Mouse (Mus musculus) midbrain, embryonic 11.5 days (tissue): ENCODE results near the gene Rft1. TPM values are rescaled to one million over a fixed set of nuclear protein-coding genes. Genes with fewer than 3 reads are reported as not detected.

ENCODE experiments used
- ATAC-seq: fragments of 200-750 bp; cut with Nextera tagmentation; 2 replicates; pipeline ENCODE4 v1.8.0; 2017; ENCODE audit warnings: moderate TSS enrichment, moderate library complexity; ENCODE audit not compliant: low FRiP score
- DNase-seq: peaks from one replicate; pipeline ENCODE4 v3.0.0; 2015; ENCODE audit warnings: low spot score; ENCODE audit errors: missing footprints
- H3K27ac ChIP-seq: fragments of 300-500 bp; sonication (generic); 2 replicates; pipeline ENCODE4 v1.5.1; 2014; ENCODE audit warnings: low read depth, low read length
- H3K27me3 ChIP-seq: fragments of 300-500 bp; sonication (generic); 2 replicates; pipeline ENCODE4 v1.6.1; 2014; ENCODE audit warnings: mild to moderate bottlenecking, low read length, moderate library complexity, mixed read lengths; ENCODE audit not compliant: control insufficient read depth, insufficient read depth
- H3K36me3 ChIP-seq: fragments of 300-500 bp; sonication (generic); 2 replicates; pipeline ENCODE4 v1.6.1; 2014; ENCODE audit warnings: mild to moderate bottlenecking, low read length, moderate library complexity, mixed read lengths; ENCODE audit not compliant: control insufficient read depth, insufficient read depth
- H3K4me1 ChIP-seq: fragments of 300-500 bp; sonication (generic); 2 replicates; pipeline ENCODE4 v1.6.1; 2014; ENCODE audit warnings: low read length; ENCODE audit not compliant: control insufficient read depth, insufficient read depth
- H3K4me2 ChIP-seq: fragments of 300-500 bp; sonication (generic); 2 replicates; pipeline ENCODE4 v1.6.1; 2014; ENCODE audit warnings: mild to moderate bottlenecking, moderate library complexity
- H3K4me3 ChIP-seq: fragments of 300-500 bp; sonication (generic); 2 replicates; pipeline ENCODE4 v1.5.1; 2014; ENCODE audit warnings: low read depth, low read length
- H3K9ac ChIP-seq: fragments of 300-500 bp; sonication (generic); 2 replicates; pipeline ENCODE4 v1.6.1; 2014; ENCODE audit warnings: low read length
- H3K9me3 ChIP-seq: fragments of 300-500 bp; sonication (generic); 2 replicates; pipeline ENCODE4 v1.6.1; 2016; ENCODE audit warnings: low read length; ENCODE audit not compliant: control insufficient read depth
- WGBS: fragments of 180-500 bp; shearing (Covaris S2); extraction: QIAGEN DNeasy Blood & Tissue Kit; methylation state at CpG from one replicate; pipeline ENCODE4 v1.1.7; 2014; 5-methylcytosine and 5-hydroxymethylcytosine counted together
- polyA plus RNA-seq: library from polyadenylated mRNA; unstranded; fragments of >200 nt; fragmentation: Nextera tagmentation; extraction: Ambion mirVana; gene quantifications from 2 replicates; pipeline ENCODE4 v1.2.1, GENCODE M21; 2014

Rft1 gene
- polyA plus RNA-seq, 1 experiment from 2014 or later = 11.0 TPM

DNA sequence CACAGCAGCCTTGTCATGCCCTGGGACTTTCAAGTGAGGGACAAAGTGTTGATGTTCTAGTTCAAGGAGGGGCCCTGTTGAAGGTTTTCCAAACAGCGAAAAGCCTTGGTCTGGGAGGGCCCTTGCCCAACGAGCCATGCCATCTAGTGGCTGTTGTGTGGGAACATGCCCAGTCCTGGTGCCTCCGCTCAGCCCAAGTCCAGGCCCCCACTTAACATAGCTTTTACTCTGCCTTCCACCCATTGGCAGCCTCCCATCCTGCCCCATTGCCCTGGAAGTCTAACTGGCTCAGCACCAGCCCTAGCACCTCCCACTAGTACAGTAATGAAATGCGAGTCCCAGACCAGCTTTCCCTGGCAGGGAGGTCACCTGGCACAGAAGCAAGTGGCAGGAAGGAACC lies 3.2 kb upstream of the Rft1 start:
- no peaks in the 10 kb centered on the region for H3K27me3 ChIP-seq
- WGBS = 30% methylated on average over 4 of the region's 4 CpGs
- no peaks in the 10 kb centered on the region for H3K36me3 ChIP-seq
- ATAC-seq (no peak), DNase-seq (no peak)
- no peak overlapping the region for H3K9ac ChIP-seq
- H3K4me1 ChIP-seq = no peaks in the 10 kb centered on the region
- H3K4me2 ChIP-seq = no peak overlapping the region
- no peak overlapping the region for H3K4me3 ChIP-seq
- no peaks in the 10 kb centered on the region for H3K9me3 ChIP-seq
- no peak overlapping the region for H3K27ac ChIP-seq

- 46% methylated on average over 4 of the region's 4 CpGs for WGBS
- peak overlapping the region; percentile 98 for H3K9ac ChIP-seq
- H3K4me3 ChIP-seq = peak overlapping the region; percentile 84
- no peak overlapping the region; the same call in 1 of the 2 replicates for H3K27ac ChIP-seq
- no peaks in the 10 kb centered on the region for H3K27me3 ChIP-seq
- H3K36me3 ChIP-seq = no peaks in the 10 kb centered on the region
- ATAC-seq = no peak
- H3K9me3 ChIP-seq = no peaks in the 10 kb centered on the region
- no peaks in the 10 kb centered on the region for H3K4me1 ChIP-seq
- DNase-seq = peak; percentile 91
- H3K4me2 ChIP-seq = peak overlapping the region; percentile 54
These were observed 600 bp downstream of the Rft1 start for GRCm38 (mm10) chr14:30654691-30655228.

DNA sequence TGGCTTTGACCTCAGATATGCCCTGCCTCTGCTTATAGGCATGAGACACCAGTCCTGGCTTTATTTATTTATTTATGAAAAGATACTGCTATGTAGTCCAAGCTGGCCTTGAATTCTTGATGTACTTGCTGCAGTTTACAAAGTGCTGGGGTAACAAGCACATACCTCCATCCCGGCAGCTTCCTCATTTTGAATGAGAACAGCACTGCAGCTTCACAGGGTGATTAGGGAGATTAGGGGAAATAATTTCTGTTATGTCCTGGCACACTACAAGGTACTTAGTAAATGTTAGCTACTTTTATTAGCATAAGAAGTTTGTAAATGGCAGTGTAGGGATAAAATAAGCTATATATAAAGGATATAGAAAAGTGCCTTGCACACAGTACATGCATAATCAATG lies 1.4 kb downstream of the Rft1 start:
- Histone ChIP-seq H3K9ac (no peak overlapping the region), H3K27ac (no peak overlapping the region), H3K4me1 (no peaks in the 10 kb centered on the region), H3K4me2 (no peak overlapping the region), H3K9me3 (no peaks in the 10 kb centered on the region), H3K36me3 (no peaks in the 10 kb centered on the region), H3K4me3 (no peak overlapping the region), H3K27me3 (no peaks in the 10 kb centered on the region)
- WGBS = 90% methylated on average over 1 of the region's 1 CpGs
- ATAC-seq = no peak
- DNase-seq = no peak

DNA sequence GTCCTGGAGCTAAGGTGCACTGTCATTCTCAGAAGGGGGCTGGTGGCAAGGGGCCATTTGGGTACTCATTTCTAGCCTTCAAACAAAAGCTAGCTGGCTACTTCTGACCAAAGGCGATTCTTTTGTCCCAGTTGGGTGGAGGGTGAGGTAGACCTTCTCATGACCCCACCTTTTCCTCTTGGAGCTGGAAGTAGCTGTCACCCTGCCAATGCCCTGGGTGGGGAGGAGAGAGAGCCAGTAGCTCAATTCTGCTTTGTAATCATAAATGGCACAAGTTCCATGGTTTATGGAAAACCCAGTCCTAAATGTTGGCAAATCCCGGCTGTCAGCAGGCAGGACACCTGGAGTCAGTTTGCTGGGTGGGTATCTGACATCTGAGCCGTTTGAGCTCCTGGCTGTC lies 11.9 kb downstream of the Rft1 start:
- H3K9ac ChIP-seq = no peak overlapping the region
- H3K36me3 ChIP-seq = peaks cover 2% of the 10 kb centered on the region; the same call in 1 of the 2 replicates
- DNase-seq (no peak), ATAC-seq (no peak)
- no peaks in the 10 kb centered on the region for H3K4me1 ChIP-seq
- no peak overlapping the region for H3K27ac ChIP-seq
- H3K9me3 ChIP-seq = no peaks in the 10 kb centered on the region
- H3K27me3 ChIP-seq = no peaks in the 10 kb centered on the region
- WGBS = 83% methylated on average over 3 of the region's 3 CpGs
- H3K4me3 ChIP-seq = no peak overlapping the region
- no peak overlapping the region for H3K4me2 ChIP-seq

DNA sequence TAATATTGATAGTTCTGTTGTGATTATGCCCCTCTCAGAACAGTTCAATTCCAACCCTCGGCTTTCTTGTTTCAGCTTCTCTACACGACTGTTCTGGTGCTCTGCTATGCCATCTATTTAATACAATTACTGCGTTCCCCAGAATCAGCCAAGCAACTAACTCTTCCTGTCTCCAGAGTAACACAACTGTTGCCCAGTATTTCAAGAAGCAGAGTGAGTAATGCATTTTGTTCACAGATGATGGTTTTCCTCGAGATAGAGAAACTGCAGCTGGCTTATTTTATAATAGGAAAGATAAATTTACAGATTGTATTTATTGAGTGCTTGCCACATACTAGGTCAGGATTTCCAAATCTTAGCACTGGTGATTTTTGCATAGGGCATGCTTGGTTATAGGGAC lies 12.4 kb downstream of the Rft1 start:
- DNase-seq (no peak), ATAC-seq (no peak)
- Histone ChIP-seq H3K36me3 (peaks cover 2% of the 10 kb centered on the region; the same call in 1 of the 2 replicates), H3K4me2 (no peak overlapping the region), H3K27me3 (no peaks in the 10 kb centered on the region), H3K4me3 (no peak overlapping the region), H3K9me3 (no peaks in the 10 kb centered on the region), H3K4me1 (no peaks in the 10 kb centered on the region), H3K9ac (no peak overlapping the region), H3K27ac (no peak overlapping the region)
- WGBS = 88% methylated on average over 4 of the region's 4 CpGs

- Histone ChIP-seq H3K4me2 (no peak overlapping the region), H3K27me3 (no peaks in the 10 kb centered on the region), H3K4me3 (no peak overlapping the region), H3K27ac (no peak overlapping the region), H3K9ac (no peak overlapping the region), H3K9me3 (no peaks in the 10 kb centered on the region), H3K36me3 (peaks cover 4% of the 10 kb centered on the region; the same call in 1 of the 2 replicates), H3K4me1 (no peaks in the 10 kb centered on the region)
- WGBS = 92% methylated on average over 6 of the region's 6 CpGs
- DNase-seq (no peak), ATAC-seq (no peak)
These were observed 16.0 kb downstream of the Rft1 start for GRCm38 (mm10) chr14:30670161-30670560.

DNA sequence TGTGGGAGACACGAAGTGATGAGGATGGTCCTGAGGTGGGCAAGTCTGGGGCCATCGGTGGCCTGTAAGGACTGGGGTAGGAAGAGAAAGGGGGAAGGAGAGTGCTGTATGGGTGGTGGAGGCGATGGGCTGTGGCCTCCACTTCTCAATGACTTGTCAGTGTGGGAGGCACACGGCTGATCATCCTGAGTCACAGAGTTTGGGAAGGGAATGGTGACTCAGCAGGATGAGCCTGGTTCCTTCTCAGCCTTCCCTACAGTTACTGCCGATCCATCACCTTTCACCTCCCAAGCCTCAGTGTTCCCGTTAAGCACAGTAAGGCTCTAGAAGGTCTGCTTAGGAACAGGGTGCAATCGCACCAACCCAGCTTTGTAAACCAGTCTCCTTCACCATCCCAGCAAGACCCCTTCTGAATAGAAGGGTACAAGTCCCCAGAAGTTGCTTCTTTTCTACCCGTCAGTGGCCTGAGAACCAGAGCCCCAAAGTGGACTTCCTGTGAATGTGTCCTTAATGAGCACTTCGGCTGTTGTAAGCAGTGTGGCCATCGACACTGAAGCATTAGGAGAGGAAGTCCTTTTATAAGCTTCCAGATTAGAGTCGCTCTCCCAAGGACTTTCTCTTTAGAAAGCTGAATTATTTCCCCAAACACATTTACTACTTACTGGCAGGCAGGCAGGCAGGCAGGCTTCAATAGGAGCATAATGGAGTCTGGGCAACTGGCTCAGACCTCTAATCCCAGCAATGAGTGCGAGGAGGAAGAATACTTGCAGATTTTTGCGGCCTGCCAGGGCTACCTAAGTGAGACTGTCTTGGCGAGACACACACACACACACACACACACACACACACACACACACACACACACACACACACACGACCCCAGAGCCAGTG lies 17.2 kb downstream of the Rft1 start:
- DNase-seq (no peak), ATAC-seq (no peak)
- peaks cover 4% of the 10 kb centered on the region; the same call in 1 of the 2 replicates for H3K36me3 ChIP-seq
- H3K4me1 ChIP-seq = no peaks in the 10 kb centered on the region
- WGBS = 76% methylated on average over 15 of the region's 15 CpGs
- no peaks in the 10 kb centered on the region for H3K9me3 ChIP-seq
- no peak overlapping the region for H3K4me2 ChIP-seq
- no peak overlapping the region for H3K9ac ChIP-seq
- no peaks in the 10 kb centered on the region for H3K27me3 ChIP-seq
- no peak overlapping the region for H3K4me3 ChIP-seq
- H3K27ac ChIP-seq = no peak overlapping the region

DNA sequence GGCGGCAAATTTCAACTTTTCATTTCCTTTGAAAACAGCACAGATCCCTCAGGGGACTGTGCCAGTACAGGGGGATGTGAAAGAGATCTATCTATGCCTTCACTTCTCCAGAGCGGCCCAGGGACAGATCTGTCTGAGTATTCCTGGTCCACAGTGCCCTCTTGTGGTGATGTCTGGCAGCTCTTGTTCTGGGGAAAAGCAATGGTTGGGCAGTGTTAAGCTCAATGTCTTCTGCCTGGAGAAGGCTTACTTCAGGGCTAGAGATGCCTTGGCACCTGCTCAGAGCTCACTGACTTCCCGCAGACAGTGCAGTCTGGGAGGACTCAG lies 17.8 kb downstream of the Rft1 start:
- Histone ChIP-seq H3K27ac (no peak overlapping the region), H3K4me3 (no peak overlapping the region), H3K4me1 (no peaks in the 10 kb centered on the region), H3K9me3 (no peaks in the 10 kb centered on the region), H3K27me3 (no peaks in the 10 kb centered on the region), H3K36me3 (peaks cover 4% of the 10 kb centered on the region; the same call in 1 of the 2 replicates), H3K4me2 (no peak overlapping the region), H3K9ac (no peak overlapping the region)
- 9% methylated on average over 3 of the region's 3 CpGs for WGBS
- DNase-seq = peak; percentile 97
- ATAC-seq = peak; percentile 65

- 0 out of 2 replicates have a peak, but pooled peaks cover 2% of the 10 kb centered on the region for H3K36me3 ChIP-seq
- no peaks in the 10 kb centered on the region for H3K4me1 ChIP-seq
- H3K4me2 ChIP-seq = no peak overlapping the region
- no peak for ATAC-seq
- H3K27me3 ChIP-seq = no peaks in the 10 kb centered on the region
- WGBS = 51% methylated on average over 6 of the region's 6 CpGs
- no peak overlapping the region for H3K9ac ChIP-seq
- no peak overlapping the region for H3K4me3 ChIP-seq
- no peak for DNase-seq
- no peaks in the 10 kb centered on the region for H3K9me3 ChIP-seq
- no peak overlapping the region for H3K27ac ChIP-seq
These were observed 20.8 kb downstream of the Rft1 start for GRCm38 (mm10) chr14:30674947-30675346.
